Mouse (Mus musculus) liver, embryonic 18 days (tissue): ENCODE results near the gene Cyba. TPM values are rescaled to one million over a fixed set of nuclear protein-coding genes. Genes with fewer than 3 reads are reported as not detected.

Source experiments
- polyA plus RNA-seq: library from polyadenylated mRNA; depleted of rRNA; stranded (reverse); fragments of >200 nt; gene quantifications from 2 replicates; pipeline ENCODE4 v1.2.3, GENCODE M21; 2012; rRNA removed

Cyba gene
- 107 and 119 TPM in 2 replicates for polyA plus RNA-seq

GRCm38 (mm10) chr8:122432443-122433268 is at the start of gene Cyba:
TSS of gene Cyba (minus strand) at chr8:122432930.

GRCm38 (mm10) chr8:122475580-122476320 is 43.0 kb upstream of the Cyba start, which contains the start of the genes Rnf166 and Ctu2:
TSS of gene Rnf166 (minus strand) at chr8:122476064.
TSS of gene Ctu2 (plus strand) at chr8:122476143.

DNA sequence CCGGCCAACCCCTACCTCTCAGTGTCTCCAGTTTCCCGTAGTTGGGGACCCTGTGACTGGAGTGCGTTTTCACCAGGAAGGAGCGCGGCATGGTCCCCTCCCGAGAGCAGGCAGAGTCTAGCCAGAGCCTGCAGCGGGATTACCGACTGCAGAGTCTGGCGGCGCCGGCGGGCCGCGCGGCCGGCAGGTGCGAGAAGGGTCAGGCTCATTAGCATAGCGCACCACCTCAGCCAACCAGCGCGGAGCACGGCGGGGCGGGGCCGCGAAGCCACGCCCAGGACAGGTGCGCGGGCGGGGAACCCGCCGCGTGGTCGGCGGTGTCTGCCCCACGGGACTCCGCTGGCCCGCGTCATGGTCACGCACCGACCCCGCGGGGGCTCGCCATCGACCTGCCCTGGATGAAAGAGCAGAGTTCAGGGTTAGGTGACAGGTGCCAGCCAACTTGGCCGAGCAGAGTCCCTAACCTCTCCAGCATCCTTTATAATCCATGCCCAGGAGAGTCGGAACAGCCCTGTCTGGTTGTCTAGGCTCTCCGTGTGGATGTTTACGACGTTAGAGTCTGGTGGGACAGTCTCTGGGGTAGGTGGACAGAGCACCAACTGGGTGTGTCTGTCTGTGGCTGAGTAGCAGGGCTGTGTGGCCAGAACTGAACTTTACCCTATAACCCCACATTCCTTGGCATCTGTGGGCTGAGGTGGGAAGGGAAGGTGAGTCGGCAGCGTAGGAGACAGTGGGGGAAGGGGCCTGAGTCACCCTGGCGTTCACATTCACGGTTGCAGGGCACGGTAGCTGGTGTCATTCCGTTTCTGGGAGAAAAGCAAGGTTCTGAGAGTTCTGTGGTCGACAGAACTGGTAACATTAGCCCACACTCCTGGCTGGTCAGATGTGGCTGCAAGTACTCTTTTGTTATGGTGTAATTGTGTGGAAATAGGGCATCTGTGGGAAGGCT is 28.1 kb upstream of the Cyba start, which contains the start of gene Snai3:
Gene Snai3 (minus strand): TSS at position 210 of the 949 bp plus-strand sequence.

GRCm38 (mm10) chr8:122443262-122444006 is 10.7 kb upstream of the Cyba start, which contains the start of gene Mvd:
TSS of gene Mvd (minus strand) at chr8:122443422.

DNA sequence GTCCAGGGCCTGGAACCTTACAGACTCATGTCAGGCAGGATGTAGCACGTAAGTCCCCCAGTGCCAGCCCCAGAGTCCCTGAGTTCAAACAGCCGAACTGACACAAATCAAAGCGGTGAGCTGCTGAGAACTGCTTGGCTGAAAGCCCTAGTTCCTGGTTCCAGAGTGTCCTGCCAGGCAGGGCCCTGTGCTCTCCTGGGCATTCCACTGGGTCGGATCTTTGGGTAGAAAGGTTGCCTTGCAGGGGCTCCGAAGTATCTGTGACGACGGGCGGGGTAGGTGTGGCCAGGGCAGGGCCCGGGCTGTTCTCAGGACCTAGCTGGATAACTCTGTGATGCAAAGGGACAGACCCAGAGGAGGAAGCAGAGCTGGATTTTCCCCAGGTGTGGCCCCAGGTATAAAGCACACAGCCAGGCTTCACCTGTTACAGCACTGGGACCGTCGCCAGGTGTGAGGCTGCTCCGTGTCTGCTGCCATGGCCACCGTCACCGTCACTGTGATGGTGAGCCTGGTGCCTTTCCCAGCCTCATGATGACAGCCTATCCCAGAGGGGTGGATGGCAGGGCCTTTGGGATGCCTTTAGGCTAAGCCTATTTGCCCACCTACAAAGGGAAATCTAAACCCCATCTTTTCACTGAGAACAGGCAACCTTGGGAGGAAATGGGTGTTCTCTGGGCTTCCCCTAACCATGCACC is 11.2 kb downstream of the Cyba start, which contains the start of gene Il17c:
Gene Il17c (plus strand): TSS at position 645 of the 695 bp plus-strand sequence.

DNA sequence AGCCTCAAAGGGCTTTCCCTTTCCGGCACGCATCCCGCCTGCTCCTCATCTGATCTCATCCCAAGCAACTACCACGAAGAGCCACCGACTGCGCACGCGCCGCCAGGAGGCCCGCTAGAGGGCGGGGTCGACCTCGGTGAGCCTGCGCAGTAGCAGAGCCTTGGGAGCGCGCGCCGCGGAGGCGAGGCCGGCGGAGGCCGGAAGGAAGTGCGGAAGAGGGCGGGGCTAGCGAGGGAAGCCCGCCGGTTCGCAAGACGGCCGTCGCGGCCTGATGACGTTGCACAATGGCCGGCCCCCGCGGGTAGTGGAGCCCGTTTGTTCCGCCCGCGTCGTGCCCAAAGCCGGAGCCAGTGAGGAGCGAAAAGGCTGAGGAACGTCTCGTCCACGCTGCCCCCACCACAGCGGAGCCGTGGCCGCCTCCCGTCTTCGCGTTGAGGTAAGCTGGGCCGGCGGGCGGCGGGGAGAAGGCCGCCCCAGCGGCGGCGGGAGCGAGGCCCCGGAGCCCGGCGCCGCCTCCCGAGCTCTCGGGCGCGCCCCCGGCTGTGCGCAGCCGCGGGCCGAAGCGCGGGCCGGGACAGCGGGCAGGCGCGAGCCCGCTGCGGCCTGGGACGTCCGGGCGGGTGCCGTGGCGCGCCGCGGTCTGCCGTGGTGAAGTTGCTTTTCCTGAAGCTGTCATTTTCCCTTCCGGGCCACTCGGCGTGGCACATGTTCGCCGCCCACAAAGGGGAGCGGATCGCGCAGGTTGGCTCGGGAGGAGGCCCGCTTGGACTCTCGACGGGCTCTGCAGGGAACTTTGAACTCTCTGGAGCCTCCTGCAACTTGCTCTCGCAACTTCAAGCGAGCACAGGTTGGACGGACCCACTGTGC is 56.1 kb downstream of the Cyba start, which contains the start of gene Zc3h18:
Gene Zc3h18 (plus strand): TSS at position 245 of the 867 bp plus-strand sequence.

Other genes with a start within 250 kb of the Cyba start
- 34.5 and 41.9 TPM in 2 replicates for gene Zfpm1, start 150.8 kb downstream of the Cyba start, polyA plus RNA-seq
- gene Trhr2, start 72.2 kb downstream of the Cyba start, polyA plus RNA-seq: not detected in 2 replicates
- gene Zc3h18, start 56.3 kb downstream of the Cyba start, polyA plus RNA-seq: 13.4 and 17.0 TPM in 2 replicates
- gene Il17c, start 10.9 kb downstream of the Cyba start, polyA plus RNA-seq: 0.05 TPM in 1 of 2 replicates, not detected in the other
- gene Mvd, start 10.5 kb upstream of the Cyba start, polyA plus RNA-seq: 29.7 and 41.7 TPM in 2 replicates
- 0.84 and 0.85 TPM in 2 replicates for gene Snai3, start 27.8 kb upstream of the Cyba start, polyA plus RNA-seq
- 20.0 and 21.6 TPM in 2 replicates for gene Rnf166, start 43.1 kb upstream of the Cyba start, polyA plus RNA-seq
- 10.9 and 11.2 TPM in 2 replicates for gene Ctu2, start 43.2 kb upstream of the Cyba start, polyA plus RNA-seq
- 25.4 and 31.4 TPM in 2 replicates for gene Piezo1, start 118.4 kb upstream of the Cyba start, polyA plus RNA-seq
- 26.5 and 28.6 TPM in 2 replicates for gene Cdt1, start 135.1 kb upstream of the Cyba start, polyA plus RNA-seq
- 113 and 120 TPM in 2 replicates for gene Aprt, start 144.0 kb upstream of the Cyba start, polyA plus RNA-seq
- 8.1 and 9.4 TPM in 2 replicates for gene Galns, start 178.5 kb upstream of the Cyba start, polyA plus RNA-seq
- 34.3 and 38.9 TPM in 2 replicates for gene Trappc2l, start 178.7 kb upstream of the Cyba start, polyA plus RNA-seq
- gene Pabpn1l, start 189.8 kb upstream of the Cyba start, polyA plus RNA-seq: not detected in 2 replicates